Mouse (Mus musculus) limb, embryonic 11.5 days (tissue): Measurements from ENCODE around the gene Igfals. TPM values are rescaled to one million over a fixed set of nuclear protein-coding genes. Genes with fewer than 3 reads are reported as not detected.
A peak's percentile ranks its signal among the peaks of the same experiment; 100 is the strongest.

Source experiments
- ATAC-seq: fragments of 200-750 bp; cut with Nextera tagmentation; 2 replicates; pipeline ENCODE4 v1.8.0; 2017; ENCODE audit warnings: low read depth; ENCODE audit not compliant: insufficient number of reproducible peaks, low FRiP score, low TSS enrichment
- DNase-seq: peaks from one replicate; pipeline ENCODE4 v3.0.0-alpha.2; 2015; ENCODE audit warnings: low spot score
- H3K27ac ChIP-seq: fragments of 300-500 bp; sonication (generic); replicated peaks from 2 replicates; pipeline ENCODE4 v1.5.1; 2014; ENCODE audit warnings: low read depth, mild to moderate bottlenecking, low read length
- H3K27me3 ChIP-seq: fragments of 300-500 bp; sonication (generic); 2 replicates; pipeline ENCODE4 v1.6.1; 2014; ENCODE audit warnings: mild to moderate bottlenecking, low read length, mixed read lengths; ENCODE audit not compliant: control insufficient read depth, insufficient read depth
- H3K36me3 ChIP-seq: fragments of 300-500 bp; sonication (generic); 2 replicates; pipeline ENCODE4 v1.6.1; 2014; ENCODE audit warnings: mild to moderate bottlenecking, low read length, moderate library complexity, mixed read lengths; ENCODE audit not compliant: control insufficient read depth, insufficient read depth
- H3K4me1 ChIP-seq: fragments of 300-500 bp; sonication (generic); 2 replicates; pipeline ENCODE4 v1.6.1; 2014; ENCODE audit warnings: low read length, mixed read lengths; ENCODE audit not compliant: control insufficient read depth, insufficient read depth
- H3K4me2 ChIP-seq: fragments of 300-500 bp; sonication (generic); 2 replicates; pipeline ENCODE4 v1.6.1; 2014; ENCODE audit warnings: low read depth, mild to moderate bottlenecking, moderate library complexity; ENCODE audit not compliant: severe bottlenecking
- H3K4me3 ChIP-seq: fragments of 300-500 bp; sonication (generic); 2 replicates; pipeline ENCODE4 v1.5.1; 2014; ENCODE audit warnings: low read depth, low read length
- H3K9ac ChIP-seq: fragments of 300-500 bp; sonication (generic); 2 replicates; pipeline ENCODE4 v1.6.1; 2014; ENCODE audit warnings: mild to moderate bottlenecking, low read length
- H3K9me3 ChIP-seq: fragments of 300-500 bp; sonication (generic); 2 replicates; pipeline ENCODE4 v1.6.1; 2016; ENCODE audit warnings: low read length; ENCODE audit not compliant: control insufficient read depth
- WGBS: fragments of 180-500 bp; shearing (Covaris S2); extraction: QIAGEN DNeasy Blood & Tissue Kit; methylation state at CpG from one replicate; pipeline ENCODE4 v1.1.7; 2014; 5-methylcytosine and 5-hydroxymethylcytosine counted together
- polyA plus RNA-seq: library from polyadenylated mRNA; unstranded; fragments of >200 nt; fragmentation: Nextera tagmentation; extraction: Ambion mirVana; gene quantifications from 2 replicates; pipeline ENCODE4 v1.2.1, GENCODE M21; 2014

The Igfals gene
- polyA plus RNA-seq, 1 experiment from 2014 or later, result 0.47 TPM

- WGBS, result 61% methylated on average over 2 of the region's 2 CpGs
- Histone ChIP-seq H3K27me3 (no peaks in the 10 kb centered on the region), H3K36me3 (no peaks in the 10 kb centered on the region), H3K4me2 (no peak overlapping the region), H3K4me1 (no peaks in the 10 kb centered on the region), H3K4me3 (no peak overlapping the region), H3K9me3 (no peaks in the 10 kb centered on the region), H3K27ac (no peak overlapping the region), H3K9ac (no peak overlapping the region)
- DNase-seq (no peak), ATAC-seq (no peak)
Observed at GRCm38 (mm10) chr17:24842631-24843030, 23.2 kb upstream of the Igfals start.

- H3K4me1 ChIP-seq, result peaks cover 3% of the 10 kb centered on the region; the same call in 1 of the 2 replicates
- no peak overlapping the region for H3K4me3 ChIP-seq
- H3K36me3 ChIP-seq, result no peaks in the 10 kb centered on the region
- no peak overlapping the region for H3K4me2 ChIP-seq
- no peaks in the 10 kb centered on the region for H3K27me3 ChIP-seq
- no peak for ATAC-seq
- H3K9ac ChIP-seq, result no peak overlapping the region
- H3K27ac ChIP-seq, result no peak overlapping the region
- no peaks in the 10 kb centered on the region for H3K9me3 ChIP-seq
- 32% methylated on average over 9 of the region's 9 CpGs for WGBS
- no peak for DNase-seq
Observed at GRCm38 (mm10) chr17:24844525-24844924, 21.3 kb upstream of the Igfals start.

- H3K36me3 ChIP-seq, result no peaks in the 10 kb centered on the region
- DNase-seq (no peak), ATAC-seq (no peak)
- WGBS, result 98% methylated on average over 1 of the region's 1 CpGs
- no peak overlapping the region for H3K27ac ChIP-seq
- 0 out of 2 replicates have a peak, but pooled peaks cover 6% of the 10 kb centered on the region for H3K27me3 ChIP-seq
- H3K4me3 ChIP-seq, result no peak overlapping the region
- no peak overlapping the region for H3K9ac ChIP-seq
- H3K9me3 ChIP-seq, result no peaks in the 10 kb centered on the region
- H3K4me1 ChIP-seq, result peaks cover 3% of the 10 kb centered on the region; the same call in 1 of the 2 replicates
- H3K4me2 ChIP-seq, result no peak overlapping the region
Observed at GRCm38 (mm10) chr17:24847386-24847785, 18.4 kb upstream of the Igfals start.

GRCm38 (mm10) chr17:24848600-24849031 lies 17.2 kb upstream of the Igfals start:
- H3K4me3 ChIP-seq, result no peak overlapping the region
- H3K4me1 ChIP-seq, result peaks cover 3% of the 10 kb centered on the region; the same call in 1 of the 2 replicates
- H3K9me3 ChIP-seq, result no peaks in the 10 kb centered on the region
- peak overlapping the region; percentile 87; the same call in 1 of the 2 replicates for H3K4me2 ChIP-seq
- DNase-seq (no peak), ATAC-seq (no peak)
- H3K27me3 ChIP-seq, result 0 out of 2 replicates have a peak, but pooled peaks cover 6% of the 10 kb centered on the region
- H3K36me3 ChIP-seq, result no peaks in the 10 kb centered on the region
- H3K9ac ChIP-seq, result no peak overlapping the region
- H3K27ac ChIP-seq, result no peak overlapping the region

GRCm38 (mm10) chr17:24849733-24850064 lies 16.1 kb upstream of the Igfals start:
- peak; percentile 62 for ATAC-seq
- peak overlapping the region; percentile 72 for H3K9ac ChIP-seq
- 0 out of 2 replicates have a peak, but pooled peaks cover 6% of the 10 kb centered on the region for H3K27me3 ChIP-seq
- no peaks in the 10 kb centered on the region for H3K9me3 ChIP-seq
- H3K4me2 ChIP-seq, result peak overlapping the region; percentile 87
- no peak for DNase-seq
- peak overlapping the region; percentile 67 for H3K4me3 ChIP-seq
- whole genome bisulfite sequencing, result 1% methylated on average over 21 of the region's 21 CpGs
- peak overlapping the region; percentile 81 for H3K27ac ChIP-seq
- no peaks in the 10 kb centered on the region for H3K36me3 ChIP-seq
- peaks cover 3% of the 10 kb centered on the region; the same call in 1 of the 2 replicates for H3K4me1 ChIP-seq

- Histone ChIP-seq H3K27ac (peak within 1 kb of the TSS; percentile 81), H3K4me2 (peak within 1 kb of the TSS; percentile 87), H3K36me3 (no peaks in the 10 kb centered on the region), H3K9ac (peak within 1 kb of the TSS; percentile 72), H3K4me3 (peak within 1 kb of the TSS; percentile 67), H3K9me3 (no peaks in the 10 kb centered on the region), H3K4me1 (peaks cover 3% of the 10 kb centered on the region; the same call in 1 of the 2 replicates), H3K27me3 (0 out of 2 replicates have a peak, but pooled peaks cover 6% of the 10 kb centered on the region)
- under 1% methylated on average over 58 of the region's 58 CpGs for WGBS
- DNase-seq (peak; percentile 95), ATAC-seq (peak; percentile 99)
Observed at GRCm38 (mm10) chr17:24850065-24850772, 15.6 kb upstream of the Igfals start, which contains the start of gene Fahd1. Gene Fahd1 (minus strand): TSS chr17:24850364.

GRCm38 (mm10) chr17:24850773-24851127 lies 15.0 kb upstream of the Igfals start:
- ATAC-seq (no peak), DNase-seq (no peak)
- Histone ChIP-seq H3K9ac (peak overlapping the region; percentile 55), H3K4me1 (peaks cover 3% of the 10 kb centered on the region; the same call in 1 of the 2 replicates), H3K27ac (no peak overlapping the region), H3K27me3 (0 out of 2 replicates have a peak, but pooled peaks cover 6% of the 10 kb centered on the region), H3K36me3 (no peaks in the 10 kb centered on the region), H3K4me3 (peak overlapping the region; percentile 67), H3K4me2 (peak overlapping the region; percentile 87), H3K9me3 (no peaks in the 10 kb centered on the region)
- 3% methylated on average over 20 of the region's 20 CpGs for WGBS

GRCm38 (mm10) chr17:24851381-24852125 lies 14.2 kb upstream of the Igfals start:
- no peak overlapping the region for H3K4me3 ChIP-seq
- H3K36me3 ChIP-seq, result no peaks in the 10 kb centered on the region
- H3K4me2 ChIP-seq, result peak overlapping the region; percentile 87; the same call in 1 of the 2 replicates
- DNase-seq, result no peak
- no peaks in the 10 kb centered on the region for H3K9me3 ChIP-seq
- no peak overlapping the region for H3K9ac ChIP-seq
- peaks cover 3% of the 10 kb centered on the region; the same call in 1 of the 2 replicates for H3K4me1 ChIP-seq
- 0 out of 2 replicates have a peak, but pooled peaks cover 6% of the 10 kb centered on the region for H3K27me3 ChIP-seq
- WGBS, result 82% methylated on average over 10 of the region's 10 CpGs
- ATAC-seq, result no peak
- no peak overlapping the region for H3K27ac ChIP-seq
